Mouse (Mus musculus) CD8-positive naive resting alpha-beta T cell, adult 57 days (primary cell): Measurements from ENCODE around the gene Gstm4. TPM values are rescaled to one million over a fixed set of nuclear protein-coding genes. Genes with fewer than 3 reads are reported as not detected.

Experiments used
- total RNA-seq: library from RNA; stranded (reverse); gene quantifications from one replicate; pipeline ENCODE4 v1.2.4, GENCODE M21; 2023

Gene Gstm4
- total RNA-seq: 2.9 TPM

GRCm38 (mm10) chr3:108044394-108045140 is at the start of gene Gstm4:
Gene Gstm4, minus strand, starts transcription at chr3:108044894.

DNA sequence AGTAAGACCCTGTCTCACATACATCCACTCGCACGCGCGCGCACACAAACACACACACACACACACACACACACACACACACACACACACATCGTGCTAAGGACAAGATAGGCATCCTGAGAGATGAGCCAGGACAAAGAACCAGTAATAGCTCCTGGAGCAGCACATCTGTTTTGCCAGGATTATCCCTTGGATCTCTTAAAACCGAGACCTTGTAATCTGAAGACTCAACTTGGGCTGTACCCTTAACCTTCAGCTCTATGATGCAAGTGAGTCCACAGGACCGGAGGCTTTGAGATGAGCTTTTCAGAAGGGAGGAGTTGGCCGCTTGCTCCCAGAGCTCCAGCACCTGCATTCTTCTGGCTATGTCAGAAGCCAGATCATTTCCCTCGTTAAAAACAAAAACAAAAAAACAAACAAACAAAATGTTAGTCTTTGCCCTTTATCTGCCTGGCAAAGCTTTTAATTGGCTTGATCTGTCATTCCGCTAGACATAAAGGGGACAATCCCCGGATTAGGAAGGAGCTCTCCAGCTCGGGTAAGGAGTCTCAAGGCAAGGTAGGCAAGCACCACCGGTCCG is 47.9 kb upstream of the Gstm4 start, which contains the start of gene Gnat2:
TSS of gene Gnat2 (plus strand) at position 254 of the 580 bp plus-strand sequence.

DNA sequence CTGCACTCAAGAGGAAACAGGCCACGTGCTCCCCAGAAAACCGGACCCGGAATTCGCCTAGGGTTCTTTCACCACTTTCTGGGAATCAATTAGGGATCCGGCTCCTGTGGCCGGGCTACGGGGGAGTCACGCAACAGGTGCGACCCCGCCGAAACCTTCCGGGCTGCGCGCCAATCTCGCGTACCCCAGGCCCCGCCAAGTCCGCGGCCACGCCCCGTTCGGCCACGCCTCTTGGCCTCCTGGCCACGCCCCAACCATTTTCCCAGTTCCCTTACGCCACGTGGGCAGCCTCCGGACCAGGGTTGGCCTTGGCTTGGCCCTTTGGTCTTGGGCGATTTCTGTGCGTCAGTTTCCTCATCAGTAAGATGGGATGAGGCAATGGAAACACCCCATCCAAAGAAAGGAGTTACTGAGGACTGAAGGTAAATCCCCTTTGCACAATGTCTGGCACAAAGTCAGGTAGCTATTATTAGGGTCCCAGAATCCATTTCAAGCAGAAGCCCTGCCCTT is 41.8 kb upstream of the Gstm4 start, which contains the start of gene Ampd2:
TSS of gene Ampd2 (minus strand) at position 182 of the 510 bp plus-strand sequence.

DNA sequence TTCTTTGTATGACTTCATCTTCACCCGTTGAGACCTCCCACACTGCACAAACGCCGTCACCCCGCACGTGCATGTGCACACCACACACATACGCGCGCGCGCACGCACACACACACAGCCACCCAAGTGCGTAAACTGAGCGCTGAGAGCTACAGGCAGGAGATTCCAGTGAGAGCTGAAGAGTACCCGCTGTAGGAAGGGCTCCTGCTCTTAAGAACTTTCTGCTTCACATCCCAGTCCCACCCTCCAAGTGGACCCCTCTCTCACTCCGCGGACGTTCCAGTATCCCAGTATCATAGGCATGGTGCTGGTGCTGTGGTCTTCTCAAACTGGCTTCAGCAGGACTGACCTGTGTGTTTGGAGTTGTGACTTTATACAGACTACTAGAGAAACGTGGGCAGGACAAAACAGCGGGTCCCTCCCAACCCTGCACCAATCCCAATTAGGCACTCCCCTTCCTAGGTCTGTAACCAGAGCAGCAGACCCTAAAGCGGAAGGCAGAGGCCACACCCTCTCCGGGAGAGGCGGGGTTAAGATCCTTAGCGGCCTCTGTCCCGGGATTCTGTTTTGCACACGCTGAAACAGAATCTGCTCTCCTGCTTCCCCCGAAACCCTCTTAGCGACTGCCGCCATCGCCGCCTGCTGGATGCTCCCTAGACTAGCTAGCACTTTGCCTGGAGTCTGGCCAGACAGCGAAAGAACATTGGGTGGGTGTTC is 27.1 kb downstream of the Gstm4 start, which contains the start of gene Gstm1:
TSS of gene Gstm1 (minus strand) at position 501 of the 717 bp plus-strand sequence.

Other genes starting within 250 kb of the Gstm4 start
- not detected for gene Eps8l3, start 167.7 kb downstream of the Gstm4 start, total RNA-seq
- gene Gstm5, start 149.1 kb downstream of the Gstm4 start, total RNA-seq: not detected
- gene Gstm7, start 113.1 kb downstream of the Gstm4 start, total RNA-seq: 2.4 TPM
- gene Gstm6, start 101.1 kb downstream of the Gstm4 start, total RNA-seq: not detected
- not detected for gene Gstm3, start 75.6 kb downstream of the Gstm4 start, total RNA-seq
- not detected for gene Gstm2, start 58.4 kb downstream of the Gstm4 start, total RNA-seq
- gene Gstm1, start 26.9 kb downstream of the Gstm4 start, total RNA-seq: 10.5 TPM
- 32.4 TPM for gene Ampd2, start 41.8 kb upstream of the Gstm4 start, total RNA-seq
- gene Gnat2, start 47.9 kb upstream of the Gstm4 start, total RNA-seq: not detected
- gene Gnai3, start 101.3 kb upstream of the Gstm4 start, total RNA-seq: 77.8 TPM
- gene Gpr61, start 110.0 kb upstream of the Gstm4 start, total RNA-seq: not detected
- gene Amigo1, start 141.4 kb upstream of the Gstm4 start, total RNA-seq: 3.4 TPM
- gene Cyb561d1, start 156.3 kb upstream of the Gstm4 start, total RNA-seq: 25.2 TPM
- 38.6 TPM for gene Atxn7l2, start 166.0 kb upstream of the Gstm4 start, total RNA-seq
- gene Sypl2, start 181.8 kb upstream of the Gstm4 start, total RNA-seq: not detected
- 36.6 TPM for gene Psma5, start 212.0 kb upstream of the Gstm4 start, total RNA-seq
- gene Sort1, start 239.2 kb upstream of the Gstm4 start, total RNA-seq: 0.95 TPM